Mouse (Mus musculus) neural tube, postnatal 0 days (tissue): ENCODE measurements around the gene Trabd2b. TPM values are rescaled to one million over a fixed set of nuclear protein-coding genes. Genes with fewer than 3 reads are reported as not detected.

ENCODE experiments used
- polyA plus RNA-seq: library from polyadenylated mRNA; unstranded; fragments of >200 nt; fragmentation: Nextera tagmentation; extraction: Ambion mirVana; gene quantifications from 2 replicates; pipeline ENCODE4 v1.2.1, GENCODE M21; 2015

Gene Trabd2b
- 0.88 and 1.1 TPM in 2 replicates for polyA plus RNA-seq

DNA sequence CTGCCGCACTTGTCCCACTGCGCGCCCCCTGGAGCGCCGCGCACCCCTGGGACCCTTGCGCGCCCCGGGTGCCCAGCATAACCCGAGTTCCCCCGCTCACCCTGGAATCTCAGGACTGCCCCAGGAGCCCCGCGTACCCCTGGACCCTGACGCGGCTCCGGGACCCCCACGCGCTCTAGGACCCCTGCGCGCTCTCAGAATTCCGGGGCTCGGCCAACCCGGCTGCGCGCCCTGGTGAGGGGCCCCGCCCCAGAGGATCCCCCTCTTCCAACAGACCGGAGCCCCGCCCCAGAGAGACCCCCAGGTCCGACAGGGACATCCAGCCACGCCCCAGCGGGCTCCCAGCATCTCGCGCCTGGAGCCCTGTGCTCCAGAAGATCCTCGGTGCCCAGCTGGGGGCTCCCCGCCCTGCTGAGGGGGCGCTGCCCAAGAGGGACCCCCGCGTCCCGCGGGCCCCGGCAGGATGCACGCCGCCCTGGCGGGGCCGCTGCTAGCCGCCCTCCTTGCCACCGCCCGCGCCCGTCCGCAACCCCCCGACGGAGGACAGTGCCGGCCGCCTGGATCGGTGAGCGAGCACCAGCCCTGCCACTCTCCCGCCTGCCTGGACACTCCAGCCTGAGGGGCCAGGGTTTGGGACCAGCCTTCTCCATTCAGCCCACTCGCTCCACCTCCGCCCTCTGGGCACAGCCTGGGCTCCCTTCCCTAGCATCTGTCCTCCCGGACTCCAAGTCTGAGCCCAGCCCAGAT lies at the start of gene Trabd2b:
Gene Trabd2b, plus strand, starts transcription at position 370 of the 747 bp plus-strand sequence.

Other genes with a start within 250 kb of the Trabd2b start
- not detected in 2 replicates for gene Skint11, start 243.3 kb upstream of the Trabd2b start, polyA plus RNA-seq